Comparison of ENCODE assay signal across 8 mouse cellular contexts in genomic region chr2:154656710-154657485, GRCm38 (mm10). TPM values are rescaled to one million over a fixed set of nuclear protein-coding genes. Genes with fewer than 3 reads are reported as not detected.
DNase-seq lines count a peak whose midpoint lies in the region; ATAC-seq lines count a peak whose summit lies in the region.

No protein-coding gene starts in this region.

- peak overlapping the region; percentile 76 for H3K4me2 ChIP-seq in forebrain, embryonic 14.5 days (ENCODE audit: low read length)
- H3K4me2 ChIP-seq in neural tube, embryonic 15.5 days: peak overlapping the region; percentile 87

- peak overlapping the region; percentile 92 for H3K9ac ChIP-seq in forebrain, embryonic 14.5 days (ENCODE audit: low read length)
- H3K9ac ChIP-seq in neural tube, embryonic 15.5 days (replicated peaks): peak overlapping the region; percentile 94

- peak overlapping the region; percentile 50; the same call in 1 of the 2 replicates for H3K27ac ChIP-seq in forebrain, embryonic 14.5 days (ENCODE audit: low read depth, low read length)
- H3K27ac ChIP-seq in neural tube, embryonic 15.5 days (replicated peaks): peak overlapping the region; percentile 80

- peaks cover 19% of the 10 kb centered on the region for H3K4me1 ChIP-seq in forebrain, embryonic 14.5 days (ENCODE audit: control insufficient read depth, insufficient read depth, low read length)
- peaks cover 32% of the 10 kb centered on the region for H3K4me1 ChIP-seq in neural tube, embryonic 15.5 days

- H3K36me3 ChIP-seq in forebrain, embryonic 14.5 days (ENCODE audit: control insufficient read depth, insufficient read depth, low read length): peaks cover 13% of the 10 kb centered on the region; the same call in 1 of the 2 replicates
- H3K36me3 ChIP-seq in neural tube, embryonic 15.5 days: peaks cover 12% of the 10 kb centered on the region; the same call in 1 of the 2 replicates

- under 1% methylated on average over 62 of the region's 67 CpGs for WGBS in forebrain, embryonic 14.5 days
- under 1% methylated on average over 65 of the region's 67 CpGs for WGBS in neural tube, embryonic 15.5 days

- intact Hi-C loops in heart, postnatal 14 days (cut with DNase I): loop anchor here (5.0 kb wide), 1 partner anchor 135 kb away; the partner anchor contains the start of genes Raly and a

- peak; percentile 100 for ATAC-seq in forebrain, embryonic 14.5 days
- ATAC-seq in neural tube, embryonic 15.5 days (ENCODE audit: low FRiP score): peak; percentile 99

- peak; percentile 96 for DNase-seq in ES-CJ7 (ENCODE audit: low read depth, low spot score)
- DNase-seq in cerebellum, adult 11 months: peak; percentile 95
- peak; percentile 99 for DNase-seq in forebrain, embryonic 14.5 days (ENCODE audit: low spot score)
- DNase-seq in heart, postnatal 14 days: peak; percentile 96 to 97
- peak; percentile 99 for DNase-seq in layer of hippocampus, adult 11-12 months (ENCODE audit: low spot score)
- peak; percentile 98 to 99 for DNase-seq in lung, adult 18-20 months
- peak; percentile 97 for DNase-seq in testis, postnatal 14 days (ENCODE audit: low spot score)

- H3K9me3 ChIP-seq in forebrain, embryonic 14.5 days (replicated peaks; ENCODE audit: control insufficient read depth, low read length): no peaks in the 10 kb centered on the region
- H3K9me3 ChIP-seq in neural tube, embryonic 15.5 days (replicated peaks): no peaks in the 10 kb centered on the region

- H3K27me3 ChIP-seq in forebrain, embryonic 14.5 days (replicated peaks; ENCODE audit: control insufficient read depth, insufficient read depth, low read length): no peaks in the 10 kb centered on the region
- H3K27me3 ChIP-seq in neural tube, embryonic 15.5 days (replicated peaks): no peaks in the 10 kb centered on the region

- peak overlapping the region; percentile 82 for H3K4me3 ChIP-seq in forebrain, embryonic 14.5 days (ENCODE audit: low read depth, low read length)
- H3K4me3 ChIP-seq in neural tube, embryonic 15.5 days (replicated peaks): peak overlapping the region; percentile 86

RNA-seq across cellular contexts. Expression of gene Chmp4b, which starts 5.4 kb away (rescaled TPM):
- 21.6 and 22.4 TPM in 2 replicates for polyA plus RNA-seq in forebrain, embryonic 14.5 days (2014; fragmentation: Nextera tagmentation; extraction: Ambion mirVana)
- 100 to 1,000 TPM; 105 to 112 TPM for total RNA-seq in heart, postnatal 14 days (2021)
- 29.6 and 31.5 TPM in 2 replicates for polyA plus RNA-seq in neural tube, embryonic 15.5 days (2015; fragmentation: Nextera tagmentation; extraction: Ambion mirVana)

RNA-seq across cellular contexts. Expression of gene 4930519P11Rik, which starts 43.7 kb away (rescaled TPM):
- 0.65 TPM in 1 of 2 replicates, not detected in the other for polyA plus RNA-seq in forebrain, embryonic 14.5 days (2014; fragmentation: Nextera tagmentation; extraction: Ambion mirVana)
- total RNA-seq in heart, postnatal 14 days (2021): not detected
- 0.35 and 0.55 TPM in 2 replicates for polyA plus RNA-seq in neural tube, embryonic 15.5 days (2015; fragmentation: Nextera tagmentation; extraction: Ambion mirVana)

RNA-seq across cellular contexts. Expression of gene Zfp341, which starts 43.8 kb away (rescaled TPM):
- polyA plus RNA-seq in forebrain, embryonic 14.5 days (2014; fragmentation: Nextera tagmentation; extraction: Ambion mirVana): 2.2 and 2.4 TPM in 2 replicates
- 1 to 10 TPM; 2.3 to 2.6 TPM for total RNA-seq in heart, postnatal 14 days (2021)
- polyA plus RNA-seq in neural tube, embryonic 15.5 days (2015; fragmentation: Nextera tagmentation; extraction: Ambion mirVana): 2.1 and 2.3 TPM in 2 replicates

RNA-seq across cellular contexts. Expression of gene Pxmp4, which starts 53.4 kb away (rescaled TPM):
- 14.8 and 15.2 TPM in 2 replicates for polyA plus RNA-seq in forebrain, embryonic 14.5 days (2014; fragmentation: Nextera tagmentation; extraction: Ambion mirVana)
- 10 to 100 TPM; 23.8 to 28.5 TPM for total RNA-seq in heart, postnatal 14 days (2021)
- 18.1 and 22.9 TPM in 2 replicates for polyA plus RNA-seq in neural tube, embryonic 15.5 days (2015; fragmentation: Nextera tagmentation; extraction: Ambion mirVana)

Comparison
In these comparisons a context has a peak if more than half of its experiments do, and no peak if none do; other contexts are left out.
1. Peak in every context shown above with its lines: DNase-seq, ATAC-seq, H3K4me3 ChIP-seq and H3K27ac ChIP-seq.